Mouse (Mus musculus) embryonic facial prominence, embryonic 10.5 days (tissue): ENCODE measurements around the gene Tead2. TPM values are rescaled to one million over a fixed set of nuclear protein-coding genes. Genes with fewer than 3 reads are reported as not detected.

Experiments used
- DNase-seq: peaks from one replicate; pipeline ENCODE4 v3.0.0-alpha.2; 2017; ENCODE audit warnings: low spot score
- H3K27ac ChIP-seq: fragments of 300-500 bp; sonication (generic); replicated peaks from 2 replicates; pipeline ENCODE4 v1.5.1; 2016; ENCODE audit warnings: mild to moderate bottlenecking
- H3K27me3 ChIP-seq: fragments of 300-500 bp; sonication (generic); replicated peaks from 2 replicates; pipeline ENCODE4 v1.6.1; 2016; ENCODE audit warnings: low read depth, mild to moderate bottlenecking; ENCODE audit not compliant: poor library complexity, severe bottlenecking
- H3K36me3 ChIP-seq: fragments of 300-500 bp; sonication (generic); replicated peaks from 2 replicates; pipeline ENCODE4 v1.6.1; 2016; ENCODE audit warnings: mild to moderate bottlenecking, moderate library complexity
- H3K4me1 ChIP-seq: fragments of 300-500 bp; sonication (generic); 2 replicates; pipeline ENCODE4 v1.6.1; 2016
- H3K4me3 ChIP-seq: fragments of 300-500 bp; sonication (generic); 2 replicates; pipeline ENCODE4 v1.5.1; 2016; ENCODE audit warnings: mild to moderate bottlenecking, moderate library complexity
- H3K9me3 ChIP-seq: fragments of 300-500 bp; sonication (generic); 2 replicates; pipeline ENCODE4 v1.6.1; 2016; ENCODE audit warnings: mild to moderate bottlenecking
- whole genome bisulfite sequencing: fragments of 180-500 bp; shearing (Covaris S2); methylation state at CpG from one replicate; pipeline ENCODE4 v1.1.7; 2016; 5-methylcytosine and 5-hydroxymethylcytosine counted together
- polyA plus RNA-seq: library from polyadenylated mRNA; unstranded; fragments of >200 nt; fragmentation: Nextera tagmentation; extraction: Ambion mirVana; gene quantifications from 2 replicates; pipeline ENCODE4 v1.2.1, GENCODE M21; 2016

Gene Tead2
- polyA plus RNA-seq, 1 experiment from 2014 or later = 394 TPM

- no peaks in the 10 kb centered on the region for H3K9me3 ChIP-seq
- H3K4me3 ChIP-seq = no peak within 1 kb of the TSS
- H3K27me3 ChIP-seq = peaks cover 100% of the 10 kb centered on the region
- H3K4me1 ChIP-seq = peaks cover 47% of the 10 kb centered on the region
- H3K36me3 ChIP-seq = no peaks in the 10 kb centered on the region
- DNase-seq = no peak
- 25% methylated on average over 7 of the region's 7 CpGs for WGBS
- no peak within 1 kb of the TSS for H3K27ac ChIP-seq
Measured at GRCm38 (mm10) chr7:45179469-45179868, 36.1 kb upstream of the Tead2 start, which contains the start of gene Gfy. Gene Gfy, minus strand, starts transcription at chr7:45179569.

GRCm38 (mm10) chr7:45180896-45181477, 34.6 kb upstream of the Tead2 start, which contains the start of gene Pth2:
Gene Pth2, plus strand, starts transcription at chr7:45180995.
- 19% methylated on average over 20 of the region's 20 CpGs for WGBS
- Histone ChIP-seq H3K4me1 (peaks cover 44% of the 10 kb centered on the region), H3K9me3 (no peaks in the 10 kb centered on the region), H3K27me3 (peaks cover 100% of the 10 kb centered on the region), H3K4me3 (peak within 1 kb of the TSS; percentile 46), H3K27ac (no peak within 1 kb of the TSS), H3K36me3 (no peaks in the 10 kb centered on the region)
- no peak for DNase-seq

- peaks cover 100% of the 10 kb centered on the region for H3K27me3 ChIP-seq
- DNase-seq = no peak
- H3K36me3 ChIP-seq = no peaks in the 10 kb centered on the region
- H3K9me3 ChIP-seq = no peaks in the 10 kb centered on the region
- peaks cover 44% of the 10 kb centered on the region for H3K4me1 ChIP-seq
- H3K27ac ChIP-seq = no peak overlapping the region
- H3K4me3 ChIP-seq = peak overlapping the region; percentile 46
- 4% methylated on average over 35 of the region's 35 CpGs for WGBS
Measured at GRCm38 (mm10) chr7:45181540-45181939, 34.0 kb upstream of the Tead2 start.

- DNase-seq = peak; percentile 93
- under 1% methylated on average over 34 of the region's 34 CpGs for WGBS
- no peak overlapping the region for H3K27ac ChIP-seq
- peaks cover 45% of the 10 kb centered on the region for H3K4me1 ChIP-seq
- H3K9me3 ChIP-seq = no peaks in the 10 kb centered on the region
- H3K4me3 ChIP-seq = peak overlapping the region; percentile 46
- H3K36me3 ChIP-seq = no peaks in the 10 kb centered on the region
- peaks cover 100% of the 10 kb centered on the region for H3K27me3 ChIP-seq
Measured at GRCm38 (mm10) chr7:45182199-45182601, 33.4 kb upstream of the Tead2 start.

- Histone ChIP-seq H3K27me3 (peaks cover 100% of the 10 kb centered on the region), H3K4me1 (peaks cover 45% of the 10 kb centered on the region), H3K36me3 (no peaks in the 10 kb centered on the region), H3K9me3 (no peaks in the 10 kb centered on the region), H3K4me3 (peak overlapping the region; percentile 46), H3K27ac (no peak overlapping the region)
- 18% methylated on average over 11 of the region's 11 CpGs for WGBS
- DNase-seq = no peak
Measured at GRCm38 (mm10) chr7:45182606-45183005, 32.9 kb upstream of the Tead2 start.

DNA sequence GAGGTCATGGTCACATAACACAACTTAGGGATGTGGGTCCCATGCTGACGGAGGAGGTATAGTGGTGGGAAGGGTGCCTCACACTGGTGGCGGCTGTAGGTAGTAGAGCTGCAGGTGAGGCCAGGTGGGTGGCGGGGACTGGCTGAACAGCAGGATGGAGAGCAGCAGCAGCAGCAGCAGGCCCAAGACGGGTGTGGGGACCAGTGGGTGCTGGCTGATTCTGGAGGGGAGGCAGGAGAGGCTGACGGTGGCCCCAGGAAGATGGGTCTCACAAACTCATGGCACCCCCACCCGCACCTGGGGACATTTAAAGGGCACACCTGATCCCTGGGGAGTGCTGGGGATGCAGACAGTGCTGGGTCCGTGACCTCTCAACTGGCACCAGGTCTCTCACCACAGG, 31.9 kb upstream of the Tead2 start:
- 63% methylated on average over 7 of the region's 7 CpGs for WGBS
- Histone ChIP-seq H3K27me3 (peaks cover 100% of the 10 kb centered on the region), H3K4me1 (peaks cover 45% of the 10 kb centered on the region), H3K4me3 (no peak overlapping the region), H3K36me3 (no peaks in the 10 kb centered on the region), H3K9me3 (no peaks in the 10 kb centered on the region), H3K27ac (no peak overlapping the region)
- no peak for DNase-seq

DNA sequence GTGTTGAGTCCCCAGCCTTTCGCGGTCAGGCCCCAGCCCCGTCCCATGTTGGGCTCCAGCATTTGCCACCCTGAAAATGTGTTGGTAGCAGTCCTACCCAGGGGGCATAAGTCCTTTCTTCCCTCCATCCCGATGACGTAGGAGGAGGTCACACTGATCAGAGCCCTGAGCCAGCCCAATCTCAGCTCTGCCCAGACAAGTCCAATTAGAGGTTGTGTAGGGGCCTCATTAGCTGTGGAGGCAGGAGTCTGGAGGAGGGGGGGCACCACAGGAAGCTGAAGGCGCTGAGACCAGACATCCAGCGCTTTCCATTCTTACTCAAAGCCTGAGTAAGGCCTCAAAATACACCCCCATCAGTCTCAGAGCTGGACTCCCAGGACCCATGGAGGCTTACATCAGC, 29.6 kb upstream of the Tead2 start:
- Histone ChIP-seq H3K27me3 (peaks cover 100% of the 10 kb centered on the region), H3K36me3 (no peaks in the 10 kb centered on the region), H3K9me3 (no peaks in the 10 kb centered on the region), H3K4me3 (no peak overlapping the region), H3K4me1 (peaks cover 43% of the 10 kb centered on the region), H3K27ac (no peak overlapping the region)
- DNase-seq = no peak
- WGBS = 59% methylated on average over 7 of the region's 7 CpGs

DNA sequence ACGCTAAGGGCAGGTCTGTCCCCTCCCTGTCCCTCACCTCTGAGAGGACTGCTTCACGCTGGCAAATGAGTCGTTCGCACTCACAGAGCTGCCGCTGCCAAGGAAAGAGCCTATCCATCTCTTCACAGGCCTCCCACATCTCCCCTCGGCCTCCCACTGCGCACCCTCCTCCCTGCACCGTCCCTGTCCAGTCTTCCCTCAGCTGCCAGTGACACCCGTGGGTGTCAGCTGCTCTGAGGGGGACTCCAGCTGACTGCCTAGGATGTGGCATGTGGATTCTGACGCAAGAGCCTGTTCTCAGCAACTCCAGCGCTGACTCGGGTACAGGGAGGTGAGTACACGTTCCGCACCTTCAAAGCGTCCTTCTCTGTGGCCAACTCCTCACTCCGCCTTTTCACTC, 26.0 kb upstream of the Tead2 start:
- Histone ChIP-seq H3K36me3 (no peaks in the 10 kb centered on the region), H3K4me1 (peaks cover 43% of the 10 kb centered on the region), H3K4me3 (no peak overlapping the region), H3K27me3 (peaks cover 81% of the 10 kb centered on the region), H3K9me3 (no peaks in the 10 kb centered on the region), H3K27ac (no peak overlapping the region)
- no peak for DNase-seq
- 58% methylated on average over 16 of the region's 16 CpGs for WGBS

GRCm38 (mm10) chr7:45190186-45190585, 25.4 kb upstream of the Tead2 start:
- no peak for DNase-seq
- Histone ChIP-seq H3K9me3 (no peaks in the 10 kb centered on the region), H3K27ac (no peak overlapping the region), H3K36me3 (no peaks in the 10 kb centered on the region), H3K27me3 (peaks cover 75% of the 10 kb centered on the region), H3K4me1 (peaks cover 41% of the 10 kb centered on the region), H3K4me3 (no peak overlapping the region)
- WGBS = 95% methylated on average over 6 of the region's 6 CpGs

GRCm38 (mm10) chr7:45191161-45191560, 24.4 kb upstream of the Tead2 start:
- DNase-seq = no peak
- WGBS = 76% methylated on average over 2 of the region's 2 CpGs
- peaks cover 42% of the 10 kb centered on the region for H3K4me1 ChIP-seq
- H3K36me3 ChIP-seq = no peaks in the 10 kb centered on the region
- H3K27ac ChIP-seq = no peak overlapping the region
- H3K27me3 ChIP-seq = peaks cover 71% of the 10 kb centered on the region
- no peaks in the 10 kb centered on the region for H3K9me3 ChIP-seq
- H3K4me3 ChIP-seq = no peak overlapping the region

DNA sequence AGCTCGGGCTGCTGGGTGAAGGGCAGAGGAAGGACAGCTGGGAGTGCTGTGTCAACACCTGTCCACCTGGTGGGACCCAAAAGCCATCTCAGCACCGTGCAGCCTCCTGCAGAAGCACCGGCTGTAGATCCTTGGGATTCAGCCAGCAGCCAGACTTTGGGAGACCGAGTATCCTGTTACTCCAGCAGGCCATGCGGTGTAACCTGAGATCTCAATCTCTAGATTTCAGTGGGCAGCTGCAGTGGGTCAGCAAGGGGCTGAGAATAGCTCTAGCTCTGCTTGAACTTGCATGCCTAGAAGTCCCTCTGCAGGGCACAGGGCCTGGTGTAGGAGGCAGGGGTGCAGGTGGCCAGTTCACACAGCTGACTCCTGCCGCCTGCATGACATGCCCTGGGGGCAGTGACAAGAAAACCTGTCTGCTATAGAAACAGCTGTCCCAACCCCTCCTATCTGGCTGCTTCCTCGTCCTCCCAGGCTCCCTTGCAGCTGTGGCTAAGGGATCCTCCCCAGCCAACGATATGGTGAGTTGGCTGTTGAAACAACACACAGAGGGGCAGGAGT, 23.7 kb upstream of the Tead2 start:
- Histone ChIP-seq H3K36me3 (no peaks in the 10 kb centered on the region), H3K9me3 (no peaks in the 10 kb centered on the region), H3K4me1 (peaks cover 39% of the 10 kb centered on the region), H3K27me3 (peaks cover 71% of the 10 kb centered on the region), H3K4me3 (peak overlapping the region; percentile 23), H3K27ac (peak overlapping the region; percentile 60; the same call in 1 of the 2 replicates)
- 9% methylated on average over 8 of the region's 8 CpGs for WGBS
- DNase-seq = peak; percentile 74

DNA sequence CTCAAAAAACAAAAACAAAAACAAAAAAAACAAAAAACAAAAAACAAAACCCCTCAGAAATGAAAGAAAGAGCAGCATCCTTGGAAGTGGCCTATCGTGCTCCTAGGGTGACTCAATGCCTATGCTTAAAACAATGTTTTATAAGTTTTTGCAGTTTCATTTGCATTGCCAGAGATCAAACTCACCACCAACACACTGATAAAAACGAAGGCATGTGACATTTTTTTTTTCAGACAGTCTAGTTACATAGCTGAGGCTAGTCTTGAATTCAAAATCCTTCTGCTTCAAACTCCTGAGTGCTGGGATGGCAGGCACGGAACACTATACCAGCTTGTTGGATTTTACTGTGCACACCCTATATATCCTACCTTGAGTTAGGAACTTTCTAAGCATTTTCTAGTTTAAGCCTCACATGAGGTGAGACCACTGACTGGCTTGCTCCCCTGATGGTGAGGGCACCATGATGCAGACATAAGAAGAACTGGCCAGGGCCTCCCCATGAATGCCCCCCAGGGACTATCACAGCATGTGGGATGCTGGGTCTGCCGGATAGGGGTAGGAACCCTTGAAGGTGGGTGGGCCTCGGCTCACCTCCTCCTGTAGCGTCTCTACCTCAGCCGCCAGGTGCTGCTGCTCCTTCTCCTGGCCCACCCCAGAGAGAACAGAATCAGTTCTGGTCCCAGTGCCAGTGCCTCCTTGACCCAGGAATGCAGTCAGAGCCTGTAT, 22.8 kb upstream of the Tead2 start:
- H3K4me3 ChIP-seq = no peak overlapping the region
- H3K9me3 ChIP-seq = no peaks in the 10 kb centered on the region
- H3K36me3 ChIP-seq = no peaks in the 10 kb centered on the region
- DNase-seq = no peak
- 0 out of 2 replicates have a peak overlapping the region, but pooled peaks have one; percentile 7 for H3K27ac ChIP-seq
- WGBS = 82% methylated on average over 7 of the region's 7 CpGs
- H3K27me3 ChIP-seq = peaks cover 69% of the 10 kb centered on the region
- H3K4me1 ChIP-seq = peaks cover 41% of the 10 kb centered on the region

GRCm38 (mm10) chr7:45193406-45193805, 22.1 kb upstream of the Tead2 start:
- Histone ChIP-seq H3K27me3 (peaks cover 62% of the 10 kb centered on the region), H3K4me3 (no peak overlapping the region), H3K36me3 (no peaks in the 10 kb centered on the region), H3K27ac (0 out of 2 replicates have a peak overlapping the region, but pooled peaks have one; percentile 7), H3K9me3 (no peaks in the 10 kb centered on the region), H3K4me1 (peaks cover 47% of the 10 kb centered on the region)
- no peak for DNase-seq
- WGBS = 68% methylated on average over 5 of the region's 5 CpGs
